Mouse (Mus musculus) midbrain, postnatal 0 days (tissue): ENCODE measurements around the gene Dpp9. TPM values are rescaled to one million over a fixed set of nuclear protein-coding genes. Genes with fewer than 3 reads are reported as not detected.

ENCODE experiments used
- ATAC-seq: fragments of 200-750 bp; cut with Nextera tagmentation; 2 replicates; pipeline ENCODE4 v1.8.0; 2017; ENCODE audit warnings: moderate number of reproducible peaks, mild to moderate bottlenecking, moderate TSS enrichment, moderate library complexity; ENCODE audit not compliant: low FRiP score
- DNase-seq: peaks from one replicate; pipeline ENCODE4 v3.0.0-alpha.2; 2015; ENCODE audit warnings: low spot score
- H3K27ac ChIP-seq: fragments of 300-500 bp; sonication (generic); 2 replicates; pipeline ENCODE4 v1.5.1; 2014; ENCODE audit warnings: low read depth, mild to moderate bottlenecking, low read length, mixed read lengths
- H3K27me3 ChIP-seq: fragments of 300-500 bp; sonication (generic); 2 replicates; pipeline ENCODE4 v1.6.1; 2014; ENCODE audit warnings: low read length, control low read depth, mixed read lengths; ENCODE audit not compliant: insufficient read depth
- H3K36me3 ChIP-seq: fragments of 300-500 bp; sonication (generic); 2 replicates; pipeline ENCODE4 v1.6.1; 2014; ENCODE audit warnings: low read length, control low read depth, mixed read lengths; ENCODE audit not compliant: insufficient read depth
- H3K4me1 ChIP-seq: fragments of 300-500 bp; sonication (generic); 2 replicates; pipeline ENCODE4 v1.6.1; 2014; ENCODE audit warnings: mild to moderate bottlenecking, control low read depth, antibody characterized with exemption, low read length, mixed read lengths; ENCODE audit not compliant: insufficient read depth
- H3K4me2 ChIP-seq: fragments of 300-500 bp; sonication (generic); 2 replicates; pipeline ENCODE4 v1.6.1; 2014; ENCODE audit warnings: low read depth, mild to moderate bottlenecking, low read length, mixed read lengths; ENCODE audit not compliant: poor library complexity, severe bottlenecking
- H3K4me3 ChIP-seq: fragments of 300-500 bp; sonication (generic); 2 replicates; pipeline ENCODE4 v1.5.1; 2014; ENCODE audit warnings: low read depth, mild to moderate bottlenecking, low read length, moderate library complexity
- H3K9ac ChIP-seq: fragments of 300-500 bp; sonication (generic); replicated peaks from 2 replicates; pipeline ENCODE4 v1.6.1; 2014; ENCODE audit warnings: mild to moderate bottlenecking, low read length, moderate library complexity, mixed read lengths; ENCODE audit not compliant: poor library complexity, severe bottlenecking
- H3K9me3 ChIP-seq: fragments of 300-500 bp; sonication (generic); 2 replicates; pipeline ENCODE4 v1.6.1; 2016; ENCODE audit warnings: low read length, control low read depth
- CTCF ChIP-seq: IDR thresholded peaks from 2 replicates; pipeline ENCODE4 v1.5.1; 2016; ENCODE audit warnings: antibody characterized with exemption, mild to moderate bottlenecking
- WGBS: fragments of 180-500 bp; shearing (Covaris S2); extraction: QIAGEN DNeasy Blood & Tissue Kit; methylation state at CpG from one replicate; pipeline ENCODE4 v1.1.7; 2014; 5-methylcytosine and 5-hydroxymethylcytosine counted together
- polyA plus RNA-seq: library from polyadenylated mRNA; unstranded; fragments of >200 nt; fragmentation: Nextera tagmentation; extraction: Ambion mirVana; gene quantifications from 2 replicates; pipeline ENCODE4 v1.2.1, GENCODE M21; 2015
- total RNA-seq: library from RNA; depleted of rRNA; stranded (reverse); fragments of >200 nt; gene quantifications from 2 replicates; pipeline ENCODE4 v1.2.3, GENCODE M21; 2014

Dpp9 gene
- total and polyA plus RNA-seq, 2 experiments from 2014 or later: 19.4 to 24.6 TPM

GRCm38 (mm10) chr17:56201642-56202041, 17.1 kb downstream of the Dpp9 start:
- H3K4me2 ChIP-seq: no peak overlapping the region
- H3K4me1 ChIP-seq: no peaks in the 10 kb centered on the region
- H3K27ac ChIP-seq: no peak overlapping the region
- DNase-seq (no peak), ATAC-seq (no peak)
- H3K9ac ChIP-seq: no peak overlapping the region
- H3K36me3 ChIP-seq: peaks cover 92% of the 10 kb centered on the region
- H3K9me3 ChIP-seq: no peaks in the 10 kb centered on the region
- no peak overlapping the region for H3K4me3 ChIP-seq
- peak; percentile 32; the same call in 1 of the 2 replicates for TF ChIP-seq CTCF
- no peaks in the 10 kb centered on the region for H3K27me3 ChIP-seq
- WGBS: 57% methylated on average over 3 of the region's 3 CpGs

- H3K9me3 ChIP-seq: no peaks in the 10 kb centered on the region
- no peak overlapping the region for H3K27ac ChIP-seq
- no peak for ATAC-seq
- TF ChIP-seq CTCF: peak; percentile 59
- 81% methylated on average over 9 of the region's 9 CpGs for WGBS
- H3K4me1 ChIP-seq: no peaks in the 10 kb centered on the region
- no peak for DNase-seq
- peaks cover 91% of the 10 kb centered on the region for H3K36me3 ChIP-seq
- H3K4me3 ChIP-seq: no peak overlapping the region
- no peaks in the 10 kb centered on the region for H3K27me3 ChIP-seq
- H3K9ac ChIP-seq: no peak overlapping the region
- H3K4me2 ChIP-seq: no peak overlapping the region
Measured at GRCm38 (mm10) chr17:56200586-56200985, 18.1 kb downstream of the Dpp9 start.

GRCm38 (mm10) chr17:56196860-56197259, 21.8 kb downstream of the Dpp9 start:
- no peaks in the 10 kb centered on the region for H3K27me3 ChIP-seq

GRCm38 (mm10) chr17:56194765-56195164, 23.9 kb downstream of the Dpp9 start:
- Histone ChIP-seq H3K4me1 (no peaks in the 10 kb centered on the region), H3K27me3 (no peaks in the 10 kb centered on the region), H3K9ac (no peak overlapping the region), H3K4me2 (no peak overlapping the region), H3K9me3 (no peaks in the 10 kb centered on the region), H3K36me3 (peaks cover 84% of the 10 kb centered on the region), H3K4me3 (no peak overlapping the region), H3K27ac (no peak overlapping the region)
- no peak for DNase-seq
- ATAC-seq: no peak
- WGBS: 91% methylated on average over 13 of the region's 13 CpGs
- TF ChIP-seq CTCF: no peak

More at GRCm38 (mm10) chr17:56196860-56197259, 21.8 kb downstream of the Dpp9 start:
- Histone ChIP-seq H3K9ac (no peak overlapping the region), H3K36me3 (peaks cover 82% of the 10 kb centered on the region), H3K27ac (no peak overlapping the region), H3K4me3 (no peak overlapping the region), H3K4me1 (no peaks in the 10 kb centered on the region), H3K4me2 (no peak overlapping the region), H3K9me3 (no peaks in the 10 kb centered on the region)
- DNase-seq (no peak), ATAC-seq (no peak)
- WGBS: 87% methylated on average over 2 of the region's 2 CpGs
- peak; percentile 60 for TF ChIP-seq CTCF

GRCm38 (mm10) chr17:56194357-56194756, 24.3 kb downstream of the Dpp9 start:
- no peaks in the 10 kb centered on the region for H3K4me1 ChIP-seq
- no peak overlapping the region for H3K4me2 ChIP-seq
- DNase-seq: no peak
- no peak for ATAC-seq
- no peak for TF ChIP-seq CTCF
- no peak overlapping the region for H3K27ac ChIP-seq
- WGBS: 94% methylated on average over 12 of the region's 12 CpGs
- H3K36me3 ChIP-seq: peaks cover 87% of the 10 kb centered on the region
- H3K4me3 ChIP-seq: no peak overlapping the region
- H3K27me3 ChIP-seq: no peaks in the 10 kb centered on the region
- no peaks in the 10 kb centered on the region for H3K9me3 ChIP-seq
- no peak overlapping the region for H3K9ac ChIP-seq

GRCm38 (mm10) chr17:56191266-56191665, 27.4 kb downstream of the Dpp9 start:
- H3K9ac ChIP-seq: no peak overlapping the region
- no peak overlapping the region for H3K27ac ChIP-seq
- no peaks in the 10 kb centered on the region for H3K27me3 ChIP-seq
- TF ChIP-seq CTCF: no peak
- H3K4me1 ChIP-seq: no peaks in the 10 kb centered on the region
- H3K36me3 ChIP-seq: peaks cover 82% of the 10 kb centered on the region
- DNase-seq (no peak), ATAC-seq (no peak)
- H3K9me3 ChIP-seq: no peaks in the 10 kb centered on the region
- no peak overlapping the region for H3K4me3 ChIP-seq
- 85% methylated on average over 6 of the region's 6 CpGs for WGBS
- no peak overlapping the region for H3K4me2 ChIP-seq
